Mouse (Mus musculus): ENCODE results near the gene Arid1b.

Gene Arid1b

DNA sequence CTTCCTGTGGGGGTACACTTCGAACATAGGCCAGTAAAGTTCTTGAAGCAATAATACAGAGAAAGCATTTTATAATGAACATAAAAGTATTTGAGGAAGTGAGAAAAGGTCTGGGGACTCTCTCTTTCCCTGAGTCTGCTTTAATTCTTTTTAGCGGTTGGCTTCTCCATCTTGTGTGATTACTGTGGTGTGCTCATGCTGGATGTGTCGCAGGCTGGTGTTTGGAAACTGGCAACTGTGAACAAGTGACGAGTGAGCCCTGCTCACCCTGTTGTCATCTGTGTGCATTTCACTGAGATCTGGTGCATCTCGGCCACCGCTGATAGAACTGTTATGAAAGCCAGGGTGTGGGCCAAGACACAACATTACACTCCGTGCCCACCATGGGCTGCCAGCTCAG lies 216.8 kb downstream of the Arid1b start:
- DNase-seq (ENCODE audit: low spot score in 2 of 2) = no peak

GRCm38 (mm10) chr17:5212166-5212565 lies 218.0 kb downstream of the Arid1b start:
- DNase-seq (ENCODE audit: low spot score in 2 of 2) = no peak

- no peak for DNase-seq (ENCODE audit: low spot score in 2 of 2)
Measured at GRCm38 (mm10) chr17:5213441-5213840, 219.3 kb downstream of the Arid1b start.

GRCm38 (mm10) chr17:5215352-5215751 lies 221.2 kb downstream of the Arid1b start:
- no peak for DNase-seq (ENCODE audit: low spot score in 2 of 2)

- no peak for DNase-seq (ENCODE audit: low spot score in 2 of 2)
Measured at GRCm38 (mm10) chr17:5216965-5217546, 222.9 kb downstream of the Arid1b start.

GRCm38 (mm10) chr17:5217852-5218845 lies 224.0 kb downstream of the Arid1b start:
- no peak for DNase-seq (ENCODE audit: low spot score in 2 of 2)

DNA sequence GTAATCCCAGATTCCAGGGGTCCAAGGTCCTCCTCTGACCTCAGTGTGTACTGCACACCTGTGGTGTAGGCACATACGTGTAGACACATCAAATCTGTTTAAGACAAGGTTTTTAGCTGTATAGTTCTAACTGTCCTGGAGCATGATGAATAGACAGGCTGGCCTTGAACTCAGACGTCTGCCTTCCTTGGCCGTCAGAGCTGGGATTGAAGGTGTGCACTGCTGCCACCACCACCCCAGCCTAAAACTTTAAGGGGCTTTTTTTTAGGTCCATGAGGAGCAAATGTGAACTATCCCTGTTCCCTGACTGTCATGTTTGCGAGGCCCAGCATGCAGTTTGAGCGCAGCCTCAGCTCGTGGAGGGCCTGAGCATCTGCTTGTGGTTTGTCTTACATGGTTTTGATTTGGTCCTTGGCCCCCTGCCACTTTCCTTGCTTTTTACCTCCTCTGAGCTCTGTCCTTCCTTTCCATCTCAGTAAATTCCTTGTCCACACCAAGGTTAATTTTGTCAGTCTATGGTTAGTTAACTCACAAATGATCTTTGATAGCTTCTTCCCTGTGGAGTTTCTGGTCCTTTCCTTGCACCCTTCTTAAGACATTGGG lies 224.9 kb downstream of the Arid1b start:
- DNase-seq (ENCODE audit: low spot score in 2 of 2) = no peak

GRCm38 (mm10) chr17:5221041-5221440 lies 226.9 kb downstream of the Arid1b start:
- no peak for DNase-seq (ENCODE audit: low spot score in 2 of 2)

DNA sequence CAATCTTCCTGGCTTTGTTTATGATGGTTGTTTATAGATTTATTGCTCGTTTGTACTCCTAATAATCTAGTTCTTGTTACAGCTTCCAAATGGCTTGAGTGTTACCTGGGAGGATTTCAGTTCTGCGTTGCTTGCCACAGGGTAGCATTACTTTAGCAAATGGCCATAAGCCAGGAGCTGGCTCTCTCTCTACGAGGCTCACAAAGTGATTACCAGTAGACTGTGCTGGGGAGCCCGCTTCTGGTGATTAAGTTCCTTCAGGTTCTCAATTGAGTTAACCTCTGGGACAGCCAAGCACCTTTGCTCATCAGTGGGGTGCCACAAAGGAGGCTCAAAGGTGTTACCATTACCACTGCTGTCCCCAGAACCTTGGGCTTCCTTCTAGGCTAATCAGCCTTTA lies 227.4 kb downstream of the Arid1b start:
- no peak for DNase-seq (ENCODE audit: low spot score in 2 of 2)

DNA sequence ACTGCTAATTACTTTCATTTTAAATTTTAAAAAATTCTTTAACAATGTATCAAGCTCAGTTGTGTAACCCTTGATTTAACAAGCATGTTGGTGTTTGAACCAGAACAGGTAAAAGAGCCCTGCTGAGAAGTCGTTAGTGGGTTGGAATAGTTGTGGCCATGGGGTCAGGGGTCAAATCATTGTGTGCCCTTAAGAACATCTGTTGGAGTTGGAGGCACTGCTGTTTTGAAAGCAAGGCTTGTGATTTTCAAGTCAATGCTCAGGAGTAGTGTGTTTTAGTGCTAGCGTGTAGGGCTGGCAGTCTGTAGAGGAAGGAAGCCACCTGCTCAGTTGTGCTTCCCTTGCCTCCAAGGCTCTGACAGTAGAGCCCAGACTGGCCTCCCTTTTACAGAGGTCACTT lies 228.7 kb downstream of the Arid1b start:
- no peak for DNase-seq (ENCODE audit: low spot score in 2 of 2)

- no peak for DNase-seq (ENCODE audit: low spot score in 2 of 2)
Measured at GRCm38 (mm10) chr17:5224932-5225331, 230.8 kb downstream of the Arid1b start.

DNA sequence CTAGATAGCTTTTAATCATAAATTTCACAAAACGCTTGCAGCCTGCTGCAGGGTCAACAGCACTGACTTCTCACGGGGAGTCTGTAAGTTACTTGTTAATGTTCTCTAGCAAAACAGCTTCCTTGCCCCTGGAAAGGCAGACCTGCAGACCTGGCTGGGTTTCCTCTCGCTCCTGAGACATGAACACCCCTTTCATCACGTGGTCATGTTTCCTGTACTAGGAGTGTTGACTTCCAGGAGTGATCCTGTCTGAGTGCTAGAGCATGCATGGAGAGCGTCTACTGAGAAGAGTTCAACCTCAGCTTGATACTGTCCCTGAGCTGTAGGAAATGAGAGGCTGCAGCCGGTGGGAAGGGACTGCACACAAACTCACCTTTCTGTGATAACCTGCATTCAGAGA lies 233.0 kb downstream of the Arid1b start:
- DNase-seq (ENCODE audit: low spot score in 2 of 2) = no peak

DNA sequence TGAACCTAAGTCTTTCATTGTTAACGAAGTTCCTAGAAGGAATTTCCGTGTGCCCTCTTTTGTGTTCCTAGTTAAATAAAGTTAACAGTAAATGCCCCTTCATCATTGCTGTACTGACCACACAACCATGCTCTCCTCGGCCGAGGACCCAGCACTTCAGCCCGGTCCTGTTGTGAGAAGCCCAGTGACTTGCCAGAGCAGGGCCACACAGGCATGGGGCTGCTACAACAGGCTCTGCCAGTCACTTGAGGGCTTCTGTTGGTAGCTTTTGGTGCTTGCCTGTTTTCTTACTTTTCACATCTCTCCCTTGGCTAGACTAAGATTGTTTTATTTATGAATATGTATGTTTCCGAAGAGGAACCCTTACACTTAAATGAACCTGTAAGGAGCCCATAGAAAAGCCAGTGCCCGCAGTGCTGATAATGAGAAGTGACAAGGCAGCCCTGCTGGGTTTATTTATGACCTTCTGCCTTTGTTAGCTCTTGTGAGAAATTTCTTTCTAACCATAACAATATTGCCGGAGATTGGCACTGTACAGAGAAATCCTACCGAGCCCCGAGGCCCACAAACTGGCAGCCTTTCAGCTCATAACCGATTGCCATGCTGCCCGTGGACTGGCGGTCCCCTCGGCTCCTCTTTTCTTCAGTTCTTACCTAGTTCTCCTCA lies 234.0 kb downstream of the Arid1b start:
- DNase-seq (ENCODE audit: low spot score in 2 of 2) = no peak

GRCm38 (mm10) chr17:5228616-5229250 lies 234.6 kb downstream of the Arid1b start:
- DNase-seq (ENCODE audit: low spot score in 2 of 2) = no peak

DNA sequence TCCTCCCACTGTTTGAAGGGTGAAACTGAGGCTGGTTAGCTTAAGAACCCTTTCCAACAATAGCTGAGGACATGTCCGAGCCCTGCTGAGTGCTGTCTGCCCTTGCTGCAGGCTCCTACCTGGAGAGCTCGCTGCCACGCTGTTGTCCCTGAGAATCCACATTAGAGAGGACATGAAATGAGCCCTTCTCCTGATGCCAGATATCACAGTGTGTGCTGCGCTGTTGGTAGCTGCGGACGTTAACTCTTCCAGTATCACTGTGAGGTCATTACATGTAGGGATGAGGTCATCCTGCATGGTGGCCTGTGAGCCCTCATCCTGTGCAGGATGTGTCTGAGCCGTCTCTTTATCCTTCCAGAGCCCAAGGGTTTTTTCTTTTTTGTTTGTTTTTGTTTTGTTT lies 235.9 kb downstream of the Arid1b start:
- no peak for DNase-seq (ENCODE audit: low spot score in 2 of 2)

DNA sequence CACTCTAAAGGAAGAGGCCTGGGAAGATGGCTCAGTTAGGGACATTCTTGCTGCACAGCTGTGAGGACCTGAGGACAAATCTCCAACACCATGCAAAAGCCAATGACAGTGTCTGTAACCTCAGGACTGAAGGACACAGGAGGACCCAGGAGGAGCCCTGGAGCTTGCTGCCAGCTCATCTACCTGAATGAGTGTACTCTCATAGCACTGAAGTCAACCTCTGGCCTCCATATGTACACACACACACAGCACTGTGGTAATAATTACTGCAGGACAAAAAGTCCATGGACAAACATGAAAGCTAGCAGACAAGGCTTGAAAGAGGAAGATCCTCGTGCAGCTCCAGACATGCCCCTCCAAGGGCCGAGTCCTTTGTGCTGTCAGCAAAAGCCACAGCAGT lies 238.0 kb downstream of the Arid1b start:
- no peak for DNase-seq (ENCODE audit: low spot score in 2 of 2)

DNA sequence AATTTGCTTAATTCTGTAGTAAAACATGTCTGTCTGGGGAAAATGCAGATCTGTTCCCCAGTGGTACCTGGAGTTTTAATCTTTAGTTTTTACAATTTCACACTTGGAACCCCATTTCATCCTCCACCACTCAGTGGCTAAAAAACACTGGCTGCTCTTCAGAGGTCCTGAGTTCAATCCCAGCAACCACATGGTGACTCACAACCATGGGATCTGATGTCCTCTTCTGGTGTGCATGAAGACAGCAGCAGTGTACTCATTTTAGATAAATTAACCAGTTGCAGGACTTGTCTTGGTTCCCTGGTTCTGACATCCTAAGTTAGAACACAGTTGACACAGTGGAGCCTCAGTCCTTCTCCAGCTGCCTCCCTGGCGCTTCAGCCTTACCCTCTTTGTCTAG lies 239.9 kb downstream of the Arid1b start:
- no peak for DNase-seq (ENCODE audit: low spot score in 2 of 2)

DNA sequence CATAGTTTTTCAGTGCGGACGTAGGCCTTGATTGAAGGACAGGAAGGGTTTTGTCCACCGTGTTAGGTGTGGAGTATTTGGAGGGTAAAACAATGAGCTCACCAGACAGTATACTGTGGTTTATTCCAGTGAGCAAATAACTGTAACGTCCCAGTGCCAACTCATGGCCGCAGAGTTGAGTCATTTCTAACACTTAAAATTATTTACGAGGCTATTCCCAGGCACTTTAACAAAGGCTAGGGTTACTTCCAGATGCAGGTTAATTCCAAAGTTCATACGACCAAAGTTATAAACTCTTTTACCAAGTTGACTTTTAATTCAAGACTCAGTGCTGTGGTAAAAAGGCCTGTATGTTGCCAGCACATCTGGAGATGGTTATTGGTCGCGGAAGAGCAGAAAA lies 240.9 kb downstream of the Arid1b start:
- no peak for DNase-seq (ENCODE audit: low spot score in 2 of 2)

DNA sequence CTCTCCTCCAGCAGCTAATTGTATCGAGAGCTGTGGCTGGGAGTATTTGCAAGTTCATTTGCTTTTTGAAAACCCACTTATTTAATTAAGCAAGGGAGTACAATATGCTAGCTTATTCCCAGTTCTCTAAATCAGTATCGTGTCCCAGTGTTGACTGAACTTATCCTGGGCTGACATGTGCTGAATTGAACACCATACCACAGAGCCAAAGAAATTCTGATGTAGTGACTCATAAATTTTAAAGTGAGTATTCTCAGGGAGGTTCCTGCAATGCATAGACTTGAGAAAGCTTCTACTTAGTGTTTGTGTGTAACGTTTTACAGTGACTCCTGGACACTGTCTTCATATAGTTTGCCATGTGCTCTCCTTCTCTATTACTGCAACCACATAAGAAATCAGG lies 243.6 kb downstream of the Arid1b start:
- no peak for DNase-seq (ENCODE audit: low spot score in 2 of 2)

DNA sequence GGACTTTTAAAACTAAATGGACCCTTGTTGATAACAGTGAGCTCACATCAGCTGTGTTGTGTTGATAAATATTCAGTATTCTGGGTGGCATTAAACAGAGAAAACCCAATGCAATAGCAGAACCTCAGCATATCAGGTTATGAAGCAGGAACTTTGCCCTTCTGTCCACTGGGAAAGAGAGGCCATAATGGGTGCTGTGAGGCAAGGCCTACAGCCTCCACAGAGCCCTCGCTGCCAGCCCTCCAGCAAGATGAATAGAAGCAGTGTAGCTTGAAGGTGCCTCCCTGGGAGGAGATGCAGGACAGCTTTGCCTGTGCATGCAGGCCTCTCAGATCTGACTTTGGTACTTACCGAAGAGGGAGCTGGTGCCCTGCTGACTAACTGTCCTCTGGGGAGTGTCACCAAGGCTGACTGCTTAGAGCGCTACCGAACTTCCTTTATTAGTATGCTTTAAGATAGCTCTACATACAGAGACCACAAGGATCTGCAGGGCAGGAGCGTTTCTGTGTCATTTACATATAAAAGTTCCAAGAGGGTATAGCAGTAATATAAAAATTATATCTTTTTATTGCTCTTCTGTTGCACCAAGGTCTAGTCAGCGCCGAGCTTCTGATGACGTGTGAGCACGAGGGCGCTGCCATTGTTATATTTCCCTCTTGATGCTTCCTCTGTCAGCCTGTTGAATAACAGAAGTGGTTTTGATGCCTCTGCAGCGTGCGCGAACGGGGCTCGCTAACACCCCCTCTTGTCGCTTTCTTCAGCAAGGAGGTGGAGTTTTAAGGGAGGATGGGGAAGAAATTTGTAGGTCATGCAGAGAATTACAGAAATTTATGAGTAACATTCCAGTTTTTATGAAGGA lies 244.5 kb downstream of the Arid1b start:
- DNase-seq (ENCODE audit: low spot score in 2 of 2) = no peak

GRCm38 (mm10) chr17:5244526-5244925 lies 250.4 kb downstream of the Arid1b start:
- no peak for DNase-seq (ENCODE audit: low spot score in 2 of 2)

All from frontal cortex, postnatal 25 days (tissue).